Mouse (Mus musculus): ENCODE measurements around the gene Meis2. TPM values are rescaled to one million over a fixed set of nuclear protein-coding genes. Genes with fewer than 3 reads are reported as not detected.

Gene Meis2
- polyA plus RNA-seq, 1 experiment from 2014 or later: 62.7 TPM

DNA sequence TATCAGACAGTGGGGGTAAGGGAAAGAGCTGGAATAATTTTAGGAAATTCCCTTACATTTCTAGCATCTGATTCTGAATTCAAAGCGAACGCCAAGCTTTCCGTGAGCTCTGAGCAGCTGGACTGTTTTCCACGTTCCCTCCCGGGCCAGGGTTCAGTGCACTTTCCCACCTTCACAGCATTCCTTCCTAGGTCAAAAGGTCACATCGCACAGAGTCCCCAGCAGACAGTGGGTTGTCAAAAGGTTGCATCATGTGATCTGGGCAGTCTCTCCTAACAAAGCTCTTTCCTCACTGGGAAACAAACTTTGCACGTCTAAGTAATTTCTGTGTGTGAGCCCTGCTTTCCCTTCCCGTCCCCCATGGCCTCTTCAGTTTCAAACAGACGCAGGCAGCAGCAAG is 44.6 kb downstream of the Meis2 start:
- Histone ChIP-seq H3K9me3 (no peaks in the 10 kb centered on the region), H3K4me1 (peaks cover 35% of the 10 kb centered on the region), H3K27me3 (ENCODE audit: insufficient read depth, poor library complexity, severe bottlenecking) (no peaks in the 10 kb centered on the region), H3K27ac (peak overlapping the region; percentile 75), H3K4me3 (peak overlapping the region; percentile 36), H3K36me3 (peaks cover 27% of the 10 kb centered on the region; the same call in 1 of the 2 replicates)
- no peak for DNase-seq (ENCODE audit: low spot score)
- 5% methylated on average over 9 of the region's 9 CpGs for WGBS

DNA sequence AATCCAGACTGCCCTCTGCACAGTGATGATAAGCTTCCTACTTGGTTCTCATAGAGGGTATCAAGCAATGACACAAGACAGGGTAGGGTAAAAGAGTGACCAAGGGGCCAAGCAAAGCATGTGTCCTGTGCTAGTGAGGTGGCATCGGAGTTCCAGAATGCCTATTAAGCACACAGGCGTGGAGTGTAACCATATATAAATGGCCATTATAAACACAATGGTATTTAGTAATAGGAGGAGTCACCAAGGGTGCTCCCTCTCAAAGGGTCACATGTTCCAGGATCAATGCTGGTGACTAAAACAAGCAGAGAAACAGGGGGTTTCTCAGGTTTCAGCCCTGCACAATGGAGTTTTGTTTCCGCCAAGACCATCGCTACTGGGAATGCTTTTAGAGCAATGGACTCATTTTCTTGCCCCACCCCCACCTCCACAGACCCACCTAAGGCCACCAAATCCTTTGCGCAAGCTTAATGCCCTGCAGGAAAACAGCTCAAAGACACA is 45.1 kb downstream of the Meis2 start:
- Histone ChIP-seq H3K9me3 (no peaks in the 10 kb centered on the region), H3K4me1 (peaks cover 38% of the 10 kb centered on the region), H3K27me3 (ENCODE audit: insufficient read depth, poor library complexity, severe bottlenecking) (no peaks in the 10 kb centered on the region), H3K4me3 (peak overlapping the region; percentile 36; the same call in 1 of the 2 replicates), H3K36me3 (peaks cover 30% of the 10 kb centered on the region; the same call in 1 of the 2 replicates), H3K27ac (peak overlapping the region; percentile 75)
- DNase-seq (ENCODE audit: low spot score): no peak
- WGBS: 46% methylated on average over 5 of the region's 5 CpGs

DNA sequence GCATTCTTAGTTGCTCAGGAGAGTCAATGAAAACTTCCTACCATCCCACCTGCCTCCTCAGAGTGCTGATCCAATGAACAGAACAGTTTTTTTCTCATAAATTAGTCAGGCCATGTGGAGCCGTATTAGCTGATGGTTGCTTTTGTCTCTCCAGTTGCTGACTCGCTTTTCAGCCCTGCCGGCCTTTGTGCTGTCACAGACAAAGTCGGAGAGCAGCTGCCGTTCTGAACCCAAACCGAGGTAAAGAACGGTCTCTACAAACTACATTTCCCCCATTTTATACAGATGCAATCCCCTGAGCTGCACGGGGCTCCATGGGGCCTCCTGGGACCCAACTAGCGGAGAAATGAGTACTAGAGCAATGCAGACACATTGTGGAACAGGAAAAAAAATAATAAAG is 45.7 kb downstream of the Meis2 start:
- H3K27ac ChIP-seq: peak overlapping the region; percentile 75; the same call in 1 of the 2 replicates
- peaks cover 40% of the 10 kb centered on the region for H3K4me1 ChIP-seq
- no peaks in the 10 kb centered on the region for H3K27me3 ChIP-seq (ENCODE audit: insufficient read depth, poor library complexity, severe bottlenecking)
- H3K9me3 ChIP-seq: no peaks in the 10 kb centered on the region
- H3K4me3 ChIP-seq: no peak overlapping the region
- WGBS: 53% methylated on average over 9 of the region's 9 CpGs
- H3K36me3 ChIP-seq: peaks cover 30% of the 10 kb centered on the region; the same call in 1 of the 2 replicates
- no peak for DNase-seq (ENCODE audit: low spot score)

DNA sequence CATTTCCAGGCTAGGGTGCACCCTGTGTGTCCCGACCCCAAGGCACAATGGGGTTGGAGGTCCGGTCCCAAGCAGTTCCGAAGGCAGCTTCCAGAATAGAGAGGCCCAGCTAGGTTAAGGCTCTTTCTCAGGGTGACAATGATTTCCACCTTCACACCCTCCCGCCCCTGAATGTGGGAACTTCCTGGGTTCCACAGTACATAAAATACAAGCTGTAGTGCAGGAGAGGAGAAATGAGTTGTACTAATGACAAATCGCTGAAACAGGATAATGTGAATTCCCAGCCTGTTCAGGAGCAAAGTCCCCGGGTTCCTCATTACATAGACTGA is 46.2 kb downstream of the Meis2 start:
- Histone ChIP-seq H3K36me3 (peaks cover 28% of the 10 kb centered on the region; the same call in 1 of the 2 replicates), H3K4me1 (peaks cover 40% of the 10 kb centered on the region), H3K4me3 (no peak overlapping the region), H3K9me3 (no peaks in the 10 kb centered on the region), H3K27me3 (ENCODE audit: insufficient read depth, poor library complexity, severe bottlenecking) (no peaks in the 10 kb centered on the region), H3K27ac (peak overlapping the region; percentile 75)
- DNase-seq (ENCODE audit: low spot score): no peak
- 75% methylated on average over 6 of the region's 6 CpGs for WGBS

DNA sequence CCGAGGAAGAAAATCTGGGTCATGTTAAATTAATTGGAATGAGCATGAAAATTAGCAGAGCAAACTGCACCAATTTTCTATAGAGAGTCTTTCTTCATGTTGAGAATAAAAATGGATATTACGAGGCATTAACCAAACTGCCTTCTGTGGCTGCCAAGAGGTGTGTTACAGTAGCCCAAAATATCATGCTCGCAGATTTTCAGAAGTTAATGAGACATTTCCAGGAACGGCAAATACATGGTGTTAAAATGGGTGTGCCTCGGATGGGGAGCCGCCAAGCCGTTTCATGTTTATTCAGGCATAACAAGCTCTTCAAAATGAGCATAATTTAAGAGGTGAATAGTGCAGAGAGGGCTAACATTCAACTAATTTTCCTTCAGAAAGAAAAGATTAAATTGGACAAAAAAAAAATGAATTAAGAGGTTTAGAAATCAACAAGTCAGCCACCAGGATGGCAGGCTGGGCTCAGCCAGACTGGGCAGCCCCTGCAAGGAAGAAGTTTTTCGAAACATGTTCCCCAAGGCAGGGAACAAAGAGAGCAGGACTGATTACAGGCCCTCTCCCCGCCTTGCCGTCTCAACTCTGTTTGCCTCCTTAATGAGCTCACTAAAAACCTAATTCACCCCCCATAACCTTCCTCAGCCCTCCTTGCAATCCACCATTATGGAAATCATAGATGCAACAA is 46.7 kb downstream of the Meis2 start:
- WGBS: 83% methylated on average over 10 of the region's 10 CpGs
- peak overlapping the region; percentile 75 for H3K27ac ChIP-seq
- no peak for DNase-seq (ENCODE audit: low spot score)
- no peaks in the 10 kb centered on the region for H3K27me3 ChIP-seq (ENCODE audit: insufficient read depth, poor library complexity, severe bottlenecking)
- peaks cover 27% of the 10 kb centered on the region; the same call in 1 of the 2 replicates for H3K36me3 ChIP-seq
- H3K4me3 ChIP-seq: no peak overlapping the region
- H3K4me1 ChIP-seq: peaks cover 40% of the 10 kb centered on the region
- H3K9me3 ChIP-seq: no peaks in the 10 kb centered on the region

- Histone ChIP-seq H3K27me3 (ENCODE audit: insufficient read depth, poor library complexity, severe bottlenecking) (no peaks in the 10 kb centered on the region), H3K9me3 (no peaks in the 10 kb centered on the region), H3K4me3 (no peak overlapping the region), H3K4me1 (peaks cover 25% of the 10 kb centered on the region), H3K36me3 (peaks cover 29% of the 10 kb centered on the region; the same call in 1 of the 2 replicates), H3K27ac (no peak overlapping the region)
- WGBS: 62% methylated on average over 10 of the region's 10 CpGs
- no peak for DNase-seq (ENCODE audit: low spot score)
These were observed 50.1 kb downstream of the Meis2 start for GRCm38 (mm10) chr2:116015520-116015919.

DNA sequence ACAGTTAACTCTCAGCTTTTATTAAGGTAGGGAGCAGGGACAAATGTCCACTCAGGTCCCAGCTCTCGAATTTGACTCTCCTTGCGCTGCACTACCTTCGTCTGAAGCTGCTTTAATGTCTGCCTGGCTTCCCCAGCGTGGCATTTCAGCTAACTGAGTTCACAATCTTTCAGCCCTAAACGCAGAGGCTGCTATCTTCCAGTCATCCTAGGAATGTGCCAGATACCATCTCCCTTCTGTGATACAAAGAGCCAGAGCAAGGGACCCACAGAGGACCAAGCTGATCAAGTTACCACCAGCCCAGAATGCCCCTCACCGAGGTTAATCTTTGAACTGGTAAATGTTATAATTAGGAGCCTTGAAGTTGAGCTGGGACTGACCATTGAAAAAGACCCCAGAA is 55.2 kb downstream of the Meis2 start:
- Histone ChIP-seq H3K9me3 (no peaks in the 10 kb centered on the region), H3K36me3 (peaks cover 30% of the 10 kb centered on the region; the same call in 1 of the 2 replicates), H3K27me3 (ENCODE audit: insufficient read depth, poor library complexity, severe bottlenecking) (no peaks in the 10 kb centered on the region), H3K4me3 (no peak overlapping the region), H3K27ac (peak overlapping the region; percentile 70), H3K4me1 (peaks cover 27% of the 10 kb centered on the region)
- no peak for DNase-seq (ENCODE audit: low spot score)
- 11% methylated on average over 6 of the region's 6 CpGs for WGBS

GRCm38 (mm10) chr2:116010061-116010460 is 55.6 kb downstream of the Meis2 start:
- Histone ChIP-seq H3K4me1 (peaks cover 26% of the 10 kb centered on the region), H3K27me3 (ENCODE audit: insufficient read depth, poor library complexity, severe bottlenecking) (no peaks in the 10 kb centered on the region), H3K9me3 (no peaks in the 10 kb centered on the region), H3K4me3 (no peak overlapping the region), H3K27ac (peak overlapping the region; percentile 70), H3K36me3 (peaks cover 31% of the 10 kb centered on the region; the same call in 1 of the 2 replicates)
- WGBS: 82% methylated on average over 3 of the region's 3 CpGs
- no peak for DNase-seq (ENCODE audit: low spot score)

GRCm38 (mm10) chr2:116009097-116009970 is 56.3 kb downstream of the Meis2 start:
- H3K27me3 ChIP-seq (ENCODE audit: insufficient read depth, poor library complexity, severe bottlenecking): no peaks in the 10 kb centered on the region
- peaks cover 29% of the 10 kb centered on the region for H3K4me1 ChIP-seq
- WGBS: 34% methylated on average over 20 of the region's 20 CpGs
- peaks cover 34% of the 10 kb centered on the region; the same call in 1 of the 2 replicates for H3K36me3 ChIP-seq
- no peak for DNase-seq (ENCODE audit: low spot score)
- peak overlapping the region; percentile 83 for H3K27ac ChIP-seq
- peak overlapping the region; percentile 36 for H3K4me3 ChIP-seq
- H3K9me3 ChIP-seq: no peaks in the 10 kb centered on the region

- Histone ChIP-seq H3K4me1 (peaks cover 32% of the 10 kb centered on the region), H3K4me3 (no peak overlapping the region), H3K27ac (no peak overlapping the region), H3K27me3 (ENCODE audit: insufficient read depth, poor library complexity, severe bottlenecking) (no peaks in the 10 kb centered on the region), H3K36me3 (peaks cover 43% of the 10 kb centered on the region; the same call in 1 of the 2 replicates), H3K9me3 (no peaks in the 10 kb centered on the region)
- 69% methylated on average over 6 of the region's 6 CpGs for WGBS
- DNase-seq (ENCODE audit: low spot score): no peak
These were observed 63.3 kb downstream of the Meis2 start for GRCm38 (mm10) chr2:116002354-116002753.

DNA sequence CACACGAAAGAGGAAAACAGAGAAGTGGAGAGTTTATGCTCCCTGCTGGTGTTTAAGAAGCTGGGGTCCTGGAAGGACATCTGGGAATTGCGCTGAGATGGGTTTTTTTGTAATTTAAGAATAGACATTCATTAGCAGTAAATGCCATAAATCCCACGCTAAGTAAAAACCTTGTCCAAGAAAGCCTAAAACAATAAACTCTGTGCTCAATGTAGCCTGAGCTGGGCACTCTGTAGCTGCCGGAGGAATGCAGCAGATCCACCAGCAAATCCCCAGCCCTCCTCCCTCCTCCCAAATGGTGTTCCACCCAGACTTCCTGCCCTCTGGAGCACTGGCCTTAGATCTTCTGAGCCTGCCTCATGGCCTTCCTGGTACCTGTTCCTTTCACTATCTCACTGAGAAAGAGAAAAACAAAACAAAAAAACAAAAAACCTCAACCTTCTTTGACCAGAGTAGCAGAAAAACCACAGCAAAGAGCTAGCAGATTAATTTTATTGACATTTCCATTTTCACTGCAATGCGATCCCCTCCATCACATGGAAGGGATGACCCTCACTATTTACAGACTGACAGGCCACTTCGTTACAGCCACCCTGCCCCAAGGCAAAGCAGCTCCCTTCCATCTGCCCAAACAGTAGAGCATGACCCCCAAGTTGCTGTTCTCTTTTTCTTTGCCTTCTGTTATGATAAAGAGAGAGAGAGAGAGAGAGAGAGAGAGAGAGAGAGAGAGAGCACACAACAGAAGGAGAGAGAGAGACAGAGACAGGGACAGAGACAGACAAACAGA is 64.1 kb downstream of the Meis2 start:
- DNase-seq (ENCODE audit: low spot score): no peak
- no peaks in the 10 kb centered on the region for H3K9me3 ChIP-seq
- H3K27ac ChIP-seq: no peak overlapping the region
- peaks cover 42% of the 10 kb centered on the region; the same call in 1 of the 2 replicates for H3K36me3 ChIP-seq
- no peak overlapping the region for H3K4me3 ChIP-seq
- H3K27me3 ChIP-seq (ENCODE audit: insufficient read depth, poor library complexity, severe bottlenecking): no peaks in the 10 kb centered on the region
- 67% methylated on average over 6 of the region's 6 CpGs for WGBS
- H3K4me1 ChIP-seq: peaks cover 32% of the 10 kb centered on the region

DNA sequence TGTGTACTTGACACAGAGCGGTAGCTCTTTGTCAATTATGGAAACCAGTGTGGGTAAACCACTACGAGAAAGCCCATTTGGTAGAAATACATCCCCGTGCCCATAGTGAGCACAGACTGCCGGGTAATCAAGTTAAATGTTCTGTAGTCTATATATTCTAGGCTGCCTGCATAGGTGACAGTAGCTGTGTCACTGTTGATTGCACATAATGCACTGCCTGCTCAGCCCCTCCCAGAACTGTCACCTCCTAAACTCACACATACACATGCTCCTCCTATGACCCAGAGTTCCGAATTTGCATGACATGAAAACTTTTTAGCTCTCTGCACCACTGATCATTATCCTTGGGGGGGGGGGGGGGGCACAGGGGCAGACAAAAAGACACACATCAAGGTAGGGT is 65.1 kb downstream of the Meis2 start:
- 89% methylated on average over 5 of the region's 5 CpGs for WGBS
- DNase-seq (ENCODE audit: low spot score): no peak
- Histone ChIP-seq H3K9me3 (no peaks in the 10 kb centered on the region), H3K36me3 (peaks cover 42% of the 10 kb centered on the region; the same call in 1 of the 2 replicates), H3K27ac (no peak overlapping the region), H3K4me3 (no peak overlapping the region), H3K27me3 (ENCODE audit: insufficient read depth, poor library complexity, severe bottlenecking) (no peaks in the 10 kb centered on the region), H3K4me1 (peaks cover 32% of the 10 kb centered on the region)
